ENCODE assay signal across 30 mouse cellular contexts in genomic region chr11:50066088-50066487, GRCm38 (mm10). TPM values are rescaled to one million over a fixed set of nuclear protein-coding genes. Genes with fewer than 3 reads are reported as not detected.
A peak's percentile ranks its signal among the peaks of the same experiment; 100 is the strongest.
DNase-seq lines count a peak whose midpoint lies in the region; TF ChIP-seq lines count a peak whose summit lies in the region.
"Had no signal": no experiment of that assay in that cellular context is flagged by ENCODE, and none has a peak within 500 bp of the region (broad histone marks: within the 10 kb centered on the region; RNA-seq: fewer than 3 reads in every experiment).

No protein-coding gene starts in this region.

- intact Hi-C loops in gastrocnemius, adult 2 months (cut with DNase I), result loop anchor here (5.0 kb wide), 1 partner anchor 39 kb away; the partner anchor contains the start of gene Rnf130
- intact Hi-C loops in heart, postnatal 25 days (cut with DNase I), result no loop called here

- no peaks in the 10 kb centered on the region for H3K27me3 ChIP-seq in midbrain, embryonic 10.5 days (ENCODE audit: low read depth, poor library complexity, severe bottlenecking)
- H3K27me3 ChIP-seq: embryonic facial prominence, embryonic 15.5 days; forebrain, embryonic 12.5 days; hindbrain, embryonic 12.5 days; liver, embryonic 12.5 days; midbrain, embryonic 12.5 days; neural tube, embryonic 12.5 days had no signal

- H3K36me3 ChIP-seq in midbrain, embryonic 10.5 days, result peaks cover 21% of the 10 kb centered on the region
- H3K36me3 ChIP-seq: embryonic facial prominence, embryonic 15.5 days; liver, embryonic 12.5 days; neural tube, embryonic 12.5 days had no signal

- TF ChIP-seq CTCF in gastrocnemius, adult 2 months (IDR thresholded peaks at IDR 0.05), result no peak

- no peak for DNase-seq in gastrocnemius, adult 2 months
- DNase-seq in gastrocnemius, adult 18-20 months (ENCODE audit: low spot score), result no peak
- DNase-seq in heart, adult 9 months (ENCODE audit: low spot score in 2 of 2), result peak; percentile 25 to 41
- no peak for DNase-seq in heart, postnatal 25 days (ENCODE audit: low spot score)
- DNase-seq in kidney, postnatal 36 days, result peak; percentile 9 to 42
- no peak for DNase-seq in kidney, postnatal 10 days
- peak; percentile 6 for DNase-seq in heart, postnatal 4 days
- no peak for DNase-seq in midbrain, embryonic 10.5 days (ENCODE audit: low spot score)
- DNase-seq: adrenal gland, postnatal 25 days; cerebellum, adult 18-20 months; cerebellum, postnatal 25 days; forebrain, postnatal 0 days; gastrocnemius, postnatal 14 days; left cerebral cortex, postnatal 4 days; liver, postnatal 0 days; lung, postnatal 36 days; right cerebral cortex, adult 18-20 months; thymus, adult 18-20 months; thymus, postnatal 36 days had no signal

- peak overlapping the region; percentile 2; the same call in 1 of the 2 replicates for H3K4me3 ChIP-seq in gastrocnemius, adult 2 months
- H3K4me3 ChIP-seq in midbrain, embryonic 10.5 days, result no peak overlapping the region
- H3K4me3 ChIP-seq: embryonic facial prominence, embryonic 10.5 days; embryonic facial prominence, embryonic 15.5 days; forebrain, embryonic 12.5 days; hindbrain, embryonic 12.5 days; liver, embryonic 12.5 days; midbrain, embryonic 12.5 days; myocyte; neural tube, embryonic 12.5 days had no signal

- peak overlapping the region; percentile 61 for H3K27ac ChIP-seq in gastrocnemius, adult 2 months
- no peak overlapping the region for H3K27ac ChIP-seq in midbrain, embryonic 10.5 days (replicated peaks)
- H3K27ac ChIP-seq: embryonic facial prominence, embryonic 10.5 days; embryonic facial prominence, embryonic 15.5 days; forebrain, embryonic 12.5 days; hindbrain, embryonic 12.5 days; hindbrain, postnatal 0 days; liver, embryonic 12.5 days; midbrain, embryonic 12.5 days; neural tube, embryonic 12.5 days; stomach, postnatal 0 days had no signal

- peaks cover 8% of the 10 kb centered on the region for H3K4me1 ChIP-seq in midbrain, embryonic 10.5 days
- H3K4me1 ChIP-seq: embryonic facial prominence, embryonic 10.5 days; embryonic facial prominence, embryonic 15.5 days; liver, embryonic 12.5 days; neural tube, embryonic 12.5 days had no signal

- 83% methylated on average over 2 of the region's 2 CpGs for WGBS in midbrain, embryonic 10.5 days

- H3K9me3 ChIP-seq in midbrain, embryonic 10.5 days (replicated peaks), result no peaks in the 10 kb centered on the region
- H3K9me3 ChIP-seq: embryonic facial prominence, embryonic 10.5 days; embryonic facial prominence, embryonic 15.5 days; forebrain, embryonic 12.5 days; G1E; hindbrain, embryonic 12.5 days; liver, embryonic 12.5 days; midbrain, embryonic 12.5 days; neural tube, embryonic 12.5 days had no signal

RNA-seq across cellular contexts. Expression of gene Rnf130, which starts 40.9 kb away (rescaled TPM):
- total RNA-seq in gastrocnemius, adult 2 months (2021), result 10 to 100 TPM; 41.3 to 51.8 TPM
- total RNA-seq in gastrocnemius, adult 18-20 months (2021), result 10 to 100 TPM; 47.8 to 53.2 TPM
- total RNA-seq in heart, postnatal 25 days (2021), result 10 to 100 TPM; 48.6 to 50.6 TPM
- total RNA-seq in heart, postnatal 4 days (2021), result 10 to 100 TPM; 39.1 to 45.1 TPM
- 60.5 and 64.4 TPM in 2 replicates for polyA plus RNA-seq in midbrain, embryonic 10.5 days (2016; fragmentation: Nextera tagmentation; extraction: Ambion mirVana)
- polyA plus RNA-seq: myocyte had no signal

Comparison
In these comparisons a context has a peak if more than half of its experiments do, and no peak if none do; other contexts are left out.
1. DNase-seq: peak in heart, adult 9 months (2 of 2), kidney, postnatal 36 days (2 of 2) and heart, postnatal 4 days (single experiment); none in gastrocnemius, adult 2 months (single experiment), gastrocnemius, adult 18-20 months (single experiment), heart, postnatal 25 days (single experiment), kidney, postnatal 10 days (single experiment) and midbrain, embryonic 10.5 days (single experiment).